Mouse (Mus musculus) lung, postnatal 10 days (tissue): Measurements from ENCODE around the gene Crhbp.

Experiments used
- DNase-seq: peaks from one replicate; pipeline ENCODE4 v3.0.0; 2021

The Crhbp gene

GRCm38 (mm10) chr13:95444824-95445223, at the start of gene Crhbp:
Crhbp (minus strand) TSS chr13:95444924.
- DNase-seq = no peak

DNA sequence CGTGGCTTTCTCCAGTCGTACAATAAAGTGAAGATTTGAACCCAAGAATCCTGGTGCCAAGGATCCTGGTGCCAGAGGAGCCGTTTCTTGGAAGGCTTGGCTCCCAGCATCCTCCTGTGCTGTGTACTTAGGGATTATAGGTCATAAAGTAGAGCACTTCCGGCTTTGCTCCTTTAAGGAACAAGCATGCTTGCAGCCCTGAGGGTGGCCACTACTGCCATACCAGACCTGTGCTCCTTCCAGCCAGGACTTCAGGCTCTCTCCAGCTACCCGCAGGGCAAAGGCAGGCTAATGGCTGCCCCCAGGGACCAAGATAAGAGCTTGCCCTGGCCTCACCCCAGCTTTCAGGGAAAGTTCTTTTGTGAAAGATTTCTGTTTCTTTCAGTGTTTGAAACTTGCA, 48.6 kb upstream of the Crhbp start:
- no peak for DNase-seq

DNA sequence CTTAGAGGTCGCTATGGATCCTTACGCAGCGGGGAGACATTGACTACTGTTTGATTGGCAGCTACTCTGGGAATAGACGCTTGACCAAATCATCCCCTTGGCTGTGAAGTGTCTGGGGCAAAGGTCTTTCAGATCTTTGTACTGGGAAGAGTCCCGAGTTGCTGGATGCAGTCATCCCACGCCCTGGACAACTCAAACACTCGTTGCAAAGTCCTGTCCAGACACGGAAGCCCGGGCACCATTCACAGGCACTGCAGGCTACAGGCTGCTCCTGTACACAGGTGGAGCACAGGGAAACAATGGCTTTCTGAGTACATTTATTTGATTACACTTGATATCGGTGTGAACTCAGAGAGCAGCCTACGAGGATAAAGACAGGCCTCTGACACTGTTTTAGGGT, 46.6 kb upstream of the Crhbp start:
- DNase-seq = no peak

DNA sequence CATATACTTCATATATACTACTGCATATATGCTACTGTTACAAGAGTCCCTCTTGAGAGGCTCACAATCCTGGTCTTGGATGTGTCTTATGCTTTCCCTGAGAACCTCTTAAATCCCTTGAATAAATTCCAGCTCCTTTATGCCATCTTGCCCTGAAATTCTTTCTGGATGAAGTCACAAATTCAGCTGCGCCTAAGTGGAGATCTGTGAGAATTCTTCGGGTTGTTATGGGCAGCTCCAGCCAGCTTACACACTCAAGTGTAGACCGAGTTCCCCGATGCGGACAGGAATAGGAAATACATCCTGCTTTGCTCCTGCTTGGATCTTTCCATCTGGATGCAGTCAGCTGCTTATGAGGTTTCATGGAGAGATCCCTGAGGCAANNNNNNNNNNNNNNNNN, 39.9 kb upstream of the Crhbp start:
- peak; percentile 41 for DNase-seq

- peak; percentile 85 for DNase-seq
Observed at GRCm38 (mm10) chr13:95481428-95481827, 36.7 kb upstream of the Crhbp start.

GRCm38 (mm10) chr13:95478671-95479413, 34.1 kb upstream of the Crhbp start, which contains the start of gene S100z:
S100z (minus strand) TSS chr13:95478721.
- DNase-seq = no peak

DNA sequence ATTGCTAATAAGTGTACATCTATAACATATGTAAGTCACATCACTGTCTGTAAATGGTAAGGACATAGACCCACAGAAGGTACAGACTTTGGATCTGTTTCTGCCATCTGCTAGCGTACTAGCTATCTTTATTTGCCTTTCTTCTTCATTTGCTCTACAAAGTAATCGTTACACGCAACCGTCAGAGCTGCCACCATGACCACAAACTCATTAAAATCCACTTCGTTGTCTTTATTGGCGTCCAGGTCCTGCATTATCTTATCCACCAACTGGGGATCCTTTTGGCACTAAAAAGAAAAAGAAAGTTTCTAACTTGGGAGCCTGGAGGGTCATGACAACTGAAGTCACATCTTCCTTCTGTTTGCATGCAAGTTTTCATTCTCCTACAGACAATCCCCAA, 32.4 kb upstream of the Crhbp start:
- DNase-seq = no peak

GRCm38 (mm10) chr13:95475124-95475523, 30.4 kb upstream of the Crhbp start:
- DNase-seq = no peak

DNA sequence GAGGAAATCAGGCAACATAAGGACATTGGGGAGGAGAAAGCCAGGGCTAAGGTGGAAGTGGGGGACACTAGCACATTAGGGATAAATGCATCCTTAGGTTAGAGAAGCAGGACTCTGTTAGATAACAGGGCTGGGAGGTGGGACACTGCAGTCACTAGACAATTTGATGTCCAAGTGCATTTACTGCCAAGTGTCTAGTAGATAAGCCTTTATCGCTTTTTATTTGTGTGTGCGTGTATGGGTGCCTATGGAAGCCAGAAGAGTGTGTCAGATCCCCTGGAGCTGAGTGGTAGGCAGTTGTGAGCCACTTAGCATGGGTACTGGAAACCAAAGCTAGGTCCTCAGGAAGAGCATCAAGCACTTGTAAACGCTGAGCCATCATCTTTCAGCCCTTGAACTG, 29.6 kb upstream of the Crhbp start:
- DNase-seq = no peak

DNA sequence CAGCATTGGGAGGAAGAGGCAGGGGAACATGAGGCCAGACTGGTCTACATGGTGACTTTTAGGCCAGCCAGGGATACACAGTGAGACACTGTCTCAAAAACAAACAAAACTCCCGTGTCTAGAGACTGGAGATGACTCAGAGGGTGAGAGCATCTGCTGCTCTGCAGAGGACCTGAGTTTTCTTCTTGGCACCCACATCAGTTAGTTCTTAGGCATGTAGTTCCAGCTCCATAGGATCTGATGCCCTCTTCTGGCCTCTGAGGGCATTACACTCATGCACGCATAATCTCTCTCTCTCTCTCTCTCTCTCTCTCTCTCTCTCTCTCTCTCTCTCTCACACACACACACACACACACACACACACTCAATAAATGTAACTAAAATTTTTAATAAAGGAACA, 26.2 kb upstream of the Crhbp start:
- DNase-seq = peak; percentile 9

- DNase-seq = no peak
Observed at GRCm38 (mm10) chr13:95451529-95451928, 6.8 kb upstream of the Crhbp start.

DNA sequence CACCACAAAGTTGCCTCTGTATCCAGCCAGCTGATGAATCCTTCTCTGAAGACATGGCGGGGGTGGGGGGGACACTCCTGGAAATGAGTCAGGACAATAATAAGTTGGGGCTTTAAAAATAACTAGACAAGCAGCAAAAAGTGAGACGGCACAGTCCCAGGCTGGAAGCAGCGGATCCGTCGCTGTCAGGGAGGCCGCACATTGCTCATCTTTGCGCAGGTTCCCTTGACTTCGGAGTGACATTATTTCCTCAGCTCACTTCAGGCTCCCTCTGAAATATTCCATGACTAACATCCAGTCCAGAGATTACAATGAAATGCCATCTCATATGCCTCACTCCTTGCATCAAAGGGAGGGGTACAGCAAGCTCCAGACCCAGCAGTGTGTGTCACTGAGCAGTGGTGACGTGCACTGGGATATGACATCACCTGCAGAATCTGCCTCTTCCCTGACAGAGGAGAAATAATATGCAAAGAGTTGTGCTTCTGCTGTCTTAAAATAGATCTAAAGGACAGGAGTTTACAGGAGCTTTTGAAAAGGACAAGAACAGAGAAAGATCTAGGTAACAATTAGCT, 6.0 kb upstream of the Crhbp start:
- DNase-seq = no peak

- no peak for DNase-seq
Observed at GRCm38 (mm10) chr13:95449730-95450129, 5.0 kb upstream of the Crhbp start.

DNA sequence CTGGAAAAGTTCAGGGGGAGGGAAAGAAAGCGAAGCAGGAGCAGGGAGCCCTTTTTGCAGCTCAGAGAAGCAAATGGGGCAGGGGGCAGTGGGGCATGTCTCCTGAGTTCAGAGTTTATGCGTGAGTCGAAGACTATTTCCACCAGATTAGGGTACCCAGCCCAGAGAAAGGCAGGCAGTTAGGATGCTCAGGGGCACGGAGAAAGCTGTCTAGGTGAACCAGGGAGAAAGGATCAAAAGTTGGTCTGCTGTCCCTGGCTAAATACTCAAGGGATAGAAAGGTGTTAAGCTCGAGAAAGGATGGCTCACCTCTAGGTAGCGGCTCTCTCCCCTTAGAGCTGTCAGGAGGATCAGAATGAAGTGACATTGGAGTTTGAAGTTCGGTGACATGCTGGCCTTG, 433 bp downstream of the Crhbp start:
- DNase-seq = no peak

DNA sequence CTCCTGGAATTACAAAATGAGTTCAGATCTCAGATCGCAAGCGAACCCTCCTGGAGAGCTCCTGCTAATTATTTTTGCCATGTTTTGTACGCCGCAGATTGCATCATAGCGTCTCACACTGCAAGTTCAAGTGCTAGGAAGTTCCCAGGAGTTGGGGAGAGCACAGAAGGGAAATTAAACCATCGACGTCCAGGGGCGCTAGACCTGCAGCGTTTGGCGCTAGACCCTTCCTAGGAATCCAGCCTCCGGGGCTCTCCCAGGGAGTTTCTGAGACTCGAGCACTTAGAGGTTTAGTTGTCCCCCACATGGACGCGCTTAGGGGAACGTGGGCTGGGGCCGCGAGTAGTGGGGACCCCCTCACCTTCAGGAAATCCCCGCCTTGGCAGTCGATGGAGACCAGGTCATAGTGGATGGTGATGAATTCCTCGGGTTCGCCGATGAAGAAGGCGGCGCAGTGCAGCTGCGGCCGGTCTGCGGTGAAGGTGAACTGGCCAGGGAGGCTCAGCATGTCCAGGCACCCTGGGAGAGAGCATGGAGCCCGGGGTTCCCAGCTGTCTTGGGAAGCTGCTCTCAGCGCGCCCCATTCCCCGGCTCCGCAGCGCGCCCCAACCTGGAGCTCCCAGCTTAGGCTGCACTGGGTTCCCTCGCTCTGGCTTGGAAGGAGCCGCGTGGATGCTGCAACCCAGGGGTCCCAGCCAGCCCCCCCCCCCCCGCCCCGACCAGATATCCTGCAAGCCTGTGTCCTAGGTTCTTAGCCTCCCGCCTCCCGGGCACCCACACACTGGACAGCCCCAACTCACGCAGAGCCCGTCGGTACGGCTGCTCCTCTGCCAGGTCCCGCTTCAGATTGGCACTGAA, 1.1 kb downstream of the Crhbp start:
- peak; percentile 28 for DNase-seq

GRCm38 (mm10) chr13:95442901-95443300, 1.8 kb downstream of the Crhbp start:
- no peak for DNase-seq

DNA sequence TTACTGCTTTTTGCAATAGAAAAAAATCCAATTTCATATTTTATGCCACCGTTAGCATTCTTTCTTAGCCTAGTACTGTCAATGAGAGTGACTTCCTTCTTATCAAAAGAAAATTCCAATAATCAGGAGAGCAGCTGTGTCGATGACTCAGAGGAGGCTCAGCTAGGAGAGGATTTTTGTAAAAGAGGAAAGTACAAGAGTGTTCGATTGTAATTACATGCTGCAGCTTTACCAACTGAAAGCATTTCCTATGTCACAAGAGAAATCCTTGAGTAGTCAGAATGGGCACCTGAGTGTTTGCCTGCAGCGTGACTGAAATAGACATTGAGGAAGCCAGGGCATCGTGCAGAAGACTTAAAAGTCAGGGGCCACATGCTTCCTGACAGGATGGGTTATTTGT, 5.2 kb downstream of the Crhbp start:
- no peak for DNase-seq

GRCm38 (mm10) chr13:95431760-95432159, 13.0 kb downstream of the Crhbp start:
- peak; percentile 10 for DNase-seq

- no peak for DNase-seq
Observed at GRCm38 (mm10) chr13:95427499-95427898, 17.2 kb downstream of the Crhbp start.

- DNase-seq = no peak
Observed at GRCm38 (mm10) chr13:95426421-95426820, 18.3 kb downstream of the Crhbp start.

DNA sequence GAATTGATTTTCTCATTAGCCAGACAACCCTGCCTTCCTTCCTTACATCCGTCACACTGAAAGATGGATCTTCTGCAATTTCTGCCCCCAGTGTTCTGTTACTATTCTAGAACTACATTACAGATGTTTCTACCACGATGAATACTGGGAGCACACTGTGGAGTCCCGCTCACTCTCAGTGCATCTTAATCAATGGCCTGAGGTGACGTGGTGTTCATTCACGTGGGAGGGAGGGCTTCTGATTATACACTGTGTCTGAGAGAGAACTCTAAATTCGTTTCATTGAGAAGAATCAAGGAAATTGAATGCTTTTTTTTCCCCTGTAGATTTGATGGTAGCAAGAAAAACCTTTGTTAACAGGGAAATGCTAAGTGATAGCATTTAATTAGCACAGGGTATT, 19.2 kb downstream of the Crhbp start:
- no peak for DNase-seq

- no peak for DNase-seq
Observed at GRCm38 (mm10) chr13:95424932-95425331, 19.8 kb downstream of the Crhbp start.

DNA sequence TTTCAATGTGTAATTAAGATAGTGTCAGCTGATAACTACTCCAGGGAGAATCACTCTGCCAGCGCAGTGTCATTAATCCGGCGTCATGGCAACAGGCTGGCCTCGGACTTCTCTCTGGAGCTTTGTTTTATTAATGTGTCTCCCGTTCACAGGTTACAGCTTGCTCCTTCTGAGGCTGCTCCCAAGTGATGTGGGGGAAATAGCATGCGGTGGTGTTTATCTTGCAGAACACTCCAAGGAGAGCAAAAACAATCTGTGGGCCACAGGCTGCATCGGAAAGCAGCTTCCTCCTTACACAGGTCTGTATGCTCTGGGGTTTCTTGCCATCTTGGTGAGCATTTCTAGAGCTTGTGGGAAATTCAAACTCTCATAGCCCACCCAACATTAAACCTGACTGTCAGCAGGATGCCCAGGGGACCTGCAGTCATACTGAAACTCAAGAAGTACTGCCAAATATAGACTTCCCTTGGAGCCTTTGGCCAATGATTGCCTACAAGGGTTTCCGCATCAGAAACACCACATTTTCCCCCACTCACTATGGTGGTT, 25.4 kb downstream of the Crhbp start:
- DNase-seq = no peak
